ENCODE assay signal across 12 mouse cellular contexts in genomic region chr14:102019320-102019719, GRCm38 (mm10).
"Had no signal": no experiment of that assay in that cellular context is flagged by ENCODE, and none has a peak within 500 bp of the region (broad histone marks: within the 10 kb centered on the region; RNA-seq: fewer than 3 reads in every experiment).

No protein-coding gene starts in this region.

- H3K27me3 ChIP-seq: kidney, embryonic 15.5 days; limb, embryonic 13.5 days; stomach, embryonic 15.5 days had no signal

- H3K27ac ChIP-seq: kidney, embryonic 15.5 days; limb, embryonic 13.5 days; liver, embryonic 14.5 days; stomach, embryonic 15.5 days had no signal

- H3K4me2 ChIP-seq: kidney, embryonic 15.5 days; limb, embryonic 13.5 days; stomach, embryonic 15.5 days had no signal

- H3K9me3 ChIP-seq: kidney, embryonic 15.5 days; limb, embryonic 13.5 days; stomach, embryonic 15.5 days had no signal

- H3K9ac ChIP-seq: kidney, embryonic 15.5 days; limb, embryonic 13.5 days; liver, embryonic 14.5 days; stomach, embryonic 15.5 days had no signal

- H3K36me3 ChIP-seq: kidney, embryonic 15.5 days; limb, embryonic 13.5 days; stomach, embryonic 15.5 days had no signal

- H3K4me3 ChIP-seq: kidney, embryonic 15.5 days; limb, embryonic 13.5 days; stomach, embryonic 15.5 days had no signal

- DNase-seq: kidney, adult 18-20 months; kidney, postnatal 14 days; lung, adult 18-20 months; lung, postnatal 36 days; midbrain, embryonic 14.5 days; right cerebral cortex, postnatal 14 days; thymus, adult 2 months; thymus, postnatal 25 days had no signal
